Mouse (Mus musculus): Measurements from ENCODE around the gene Actc1.

GRCm38 (mm10) chr2:114051111-114051870 is 2.1 kb downstream of the Actc1 start:
- no peak for TF ChIP-seq POLR2A (IDR thresholded peaks at IDR 0.05; ENCODE audit: borderline replicate concordance, low read depth, low read length)
- TF ChIP-seq CTCF (IDR thresholded peaks at IDR 0.05; ENCODE audit: low read depth, low read length) = no peak

Measured in bone marrow macrophage, adult 2 months (primary cell).